Mouse (Mus musculus) gonadal fat pad, adult 2 months (tissue): ENCODE measurements around the gene Apbb2. TPM values are rescaled to one million over a fixed set of nuclear protein-coding genes. Genes with fewer than 3 reads are reported as not detected.

ENCODE experiments used
- DNase-seq: peaks from one replicate; pipeline ENCODE4 v3.0.0-alpha.2; 2012; ENCODE audit warnings: low read depth
- polyA plus RNA-seq: library from polyadenylated mRNA; depleted of rRNA; stranded (reverse); fragments of >200 nt; gene quantifications from 2 replicates; pipeline ENCODE4 v1.2.3, GENCODE M21; 2012

Apbb2 gene
- polyA plus RNA-seq, 1 experiment: 13.7 TPM

GRCm38 (mm10) chr5:66549691-66550090 lies 68.9 kb downstream of the Apbb2 start:
- DNase-seq: no peak

DNA sequence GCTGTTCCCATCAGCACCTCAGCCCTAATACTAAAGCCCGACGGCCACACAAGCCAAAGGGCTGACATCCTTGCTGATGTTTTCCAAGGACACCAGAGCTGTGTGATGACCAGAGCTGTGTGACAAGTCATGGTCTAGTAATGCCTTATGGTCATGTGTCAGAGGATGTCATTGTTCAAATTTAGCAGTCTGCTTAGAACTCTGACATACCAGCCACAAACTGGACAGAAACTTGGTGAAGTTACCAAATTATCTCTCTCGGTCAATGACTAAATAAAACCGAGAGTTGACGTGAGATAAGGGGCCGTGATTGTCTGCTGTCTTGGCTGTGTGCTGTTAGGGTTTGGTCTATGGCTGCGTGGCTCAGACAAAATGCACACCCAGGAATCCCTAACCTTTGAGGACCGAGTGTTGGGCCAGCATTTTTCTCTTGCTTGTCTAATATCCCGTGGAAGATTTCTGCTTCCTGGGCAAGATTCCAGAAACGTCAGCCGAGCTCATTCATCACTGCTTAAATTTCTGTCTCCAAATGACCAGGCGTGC lies 71.5 kb downstream of the Apbb2 start:
- DNase-seq: no peak

DNA sequence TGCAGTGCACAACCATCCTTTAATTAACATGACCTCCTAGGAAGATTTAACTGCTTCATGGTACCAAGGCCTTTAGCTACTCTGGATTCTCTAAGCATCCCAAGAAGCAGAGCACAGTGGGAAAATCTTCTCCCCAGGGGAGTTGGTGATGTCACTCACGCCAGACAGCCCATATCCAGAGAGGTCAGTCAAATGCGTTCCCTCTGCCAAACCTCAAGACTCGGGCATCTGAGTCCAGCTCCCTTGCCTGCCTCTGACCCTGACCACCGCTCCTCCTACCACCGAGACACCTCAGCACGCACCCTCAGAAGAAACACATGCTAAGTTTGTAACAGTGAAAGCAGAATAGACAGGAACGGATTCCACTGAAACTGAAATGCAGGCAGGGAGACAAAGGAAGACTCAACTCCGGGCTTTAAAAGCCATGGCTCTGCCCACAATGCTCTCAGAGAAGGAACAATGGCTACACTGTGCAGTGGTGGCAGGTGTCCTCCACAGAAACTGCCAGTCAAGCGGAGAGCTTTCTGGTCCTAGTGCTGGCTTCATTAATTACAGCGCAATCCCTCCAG lies 72.9 kb downstream of the Apbb2 start:
- no peak for DNase-seq

DNA sequence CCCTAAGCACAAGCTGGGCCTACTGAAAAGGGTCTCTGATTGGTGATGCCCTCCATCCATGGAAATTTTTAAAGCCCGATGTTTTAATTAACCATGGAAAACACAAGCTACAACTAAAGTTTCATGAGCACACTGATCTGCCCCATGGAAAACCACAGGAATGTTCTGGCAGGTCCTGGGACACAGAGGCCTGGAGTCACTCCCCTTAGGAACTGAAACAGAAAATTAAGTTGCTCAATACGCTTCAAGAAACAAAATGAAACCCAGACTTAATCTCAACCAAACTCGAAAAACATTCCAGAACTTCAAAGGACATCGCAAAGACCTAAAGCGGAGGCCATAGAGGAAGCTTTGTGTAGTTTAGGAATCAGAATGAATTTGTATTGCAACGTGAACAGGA lies 74.8 kb downstream of the Apbb2 start:
- no peak for DNase-seq

- no peak for DNase-seq
These were observed 75.2 kb downstream of the Apbb2 start for GRCm38 (mm10) chr5:66543344-66543743.

GRCm38 (mm10) chr5:66542521-66542920 lies 76.1 kb downstream of the Apbb2 start:
- no peak for DNase-seq

DNA sequence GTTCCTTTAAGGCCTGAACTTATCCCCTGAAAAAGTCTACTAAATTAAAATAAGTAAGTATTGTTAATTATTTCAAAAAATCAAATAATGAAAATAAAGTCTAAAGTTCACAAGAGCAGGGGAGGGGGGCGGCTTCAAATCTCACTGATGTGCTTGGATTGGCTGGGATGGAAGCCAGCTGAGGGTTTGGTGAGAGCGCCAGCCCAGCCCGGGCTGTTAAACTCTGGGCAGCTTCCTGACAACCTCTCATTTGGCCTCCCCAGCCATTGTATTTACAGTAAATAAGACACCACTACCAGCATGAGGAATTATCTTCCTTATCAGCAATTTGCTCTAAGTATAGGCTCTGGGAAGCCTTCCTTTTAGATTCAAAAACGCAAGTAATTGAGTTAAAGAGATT lies 77.2 kb downstream of the Apbb2 start:
- no peak for DNase-seq

DNA sequence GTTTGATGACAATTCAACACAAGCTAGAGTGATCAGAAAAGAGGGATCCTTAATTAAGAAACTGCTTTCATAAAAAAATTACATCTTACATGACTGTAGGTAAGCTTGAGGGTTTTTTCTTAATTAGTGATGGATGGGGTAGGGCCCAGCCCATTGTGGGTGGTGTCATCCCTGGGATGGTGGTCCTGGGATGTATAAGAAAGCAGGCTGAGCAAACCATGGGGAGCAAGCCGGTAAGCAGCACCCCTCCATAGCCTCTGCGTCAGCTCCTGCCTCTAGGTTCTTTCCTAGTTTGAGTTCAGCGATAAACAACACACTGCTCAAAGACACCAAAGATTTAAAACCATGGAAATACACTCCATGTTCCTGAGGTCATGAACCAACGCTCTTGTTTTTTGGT lies 78.3 kb downstream of the Apbb2 start:
- no peak for DNase-seq

DNA sequence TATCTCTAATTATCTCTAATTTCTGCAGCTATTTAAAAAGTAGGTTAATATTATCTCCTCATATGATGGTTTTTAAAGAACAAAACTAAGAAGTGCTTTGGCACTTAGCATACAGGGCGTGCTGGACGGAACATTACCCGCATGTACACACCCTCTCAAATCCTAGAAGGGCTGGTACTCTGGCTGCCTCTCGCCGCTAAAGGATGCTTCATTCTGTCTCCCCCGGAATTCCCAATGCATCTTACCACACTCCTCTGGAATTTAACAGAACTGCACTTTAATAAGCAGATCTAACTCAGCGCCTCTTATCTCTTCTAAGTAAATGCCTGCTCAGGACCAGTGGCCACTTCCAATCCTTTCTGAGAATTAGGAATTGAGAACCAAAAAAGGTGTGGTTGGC lies 80.8 kb downstream of the Apbb2 start:
- no peak for DNase-seq

DNA sequence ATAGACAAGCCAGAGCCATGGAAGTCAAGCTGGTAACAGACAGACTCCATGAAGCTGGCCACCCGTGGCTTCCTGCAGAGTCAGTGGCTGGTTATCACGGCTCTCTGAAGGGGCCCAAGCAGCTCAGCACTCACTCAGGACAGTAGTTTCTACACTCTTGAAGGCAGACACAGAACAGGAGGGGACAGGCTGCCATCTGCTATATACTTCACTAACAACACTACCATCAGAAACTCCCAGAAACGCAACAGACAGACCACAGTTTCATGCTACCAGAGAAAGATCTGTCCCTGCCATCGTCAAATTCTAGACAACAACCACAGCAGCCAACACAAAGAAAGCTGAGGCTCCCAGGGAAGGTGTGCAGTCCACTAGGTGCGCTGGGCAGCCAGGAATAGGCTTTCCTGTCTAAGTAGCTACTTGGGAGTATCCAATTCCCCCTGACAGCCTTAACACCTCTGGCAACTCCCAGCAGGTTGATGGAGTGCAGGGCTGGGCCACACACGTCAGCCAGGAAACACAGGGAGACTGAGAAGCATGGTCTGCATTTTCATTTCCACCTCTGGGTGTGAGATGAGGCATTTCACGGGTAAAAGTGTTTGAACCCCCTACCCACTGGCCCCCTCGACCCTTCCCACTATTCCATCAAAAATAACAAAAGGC lies 81.8 kb downstream of the Apbb2 start:
- DNase-seq: no peak

- no peak for DNase-seq
These were observed 82.9 kb downstream of the Apbb2 start for GRCm38 (mm10) chr5:66535566-66536236.

- DNase-seq: no peak
These were observed 84.7 kb downstream of the Apbb2 start for GRCm38 (mm10) chr5:66533711-66534425.

GRCm38 (mm10) chr5:66532827-66533226 lies 85.8 kb downstream of the Apbb2 start:
- no peak for DNase-seq

GRCm38 (mm10) chr5:66530361-66530760 lies 88.2 kb downstream of the Apbb2 start:
- no peak for DNase-seq

DNA sequence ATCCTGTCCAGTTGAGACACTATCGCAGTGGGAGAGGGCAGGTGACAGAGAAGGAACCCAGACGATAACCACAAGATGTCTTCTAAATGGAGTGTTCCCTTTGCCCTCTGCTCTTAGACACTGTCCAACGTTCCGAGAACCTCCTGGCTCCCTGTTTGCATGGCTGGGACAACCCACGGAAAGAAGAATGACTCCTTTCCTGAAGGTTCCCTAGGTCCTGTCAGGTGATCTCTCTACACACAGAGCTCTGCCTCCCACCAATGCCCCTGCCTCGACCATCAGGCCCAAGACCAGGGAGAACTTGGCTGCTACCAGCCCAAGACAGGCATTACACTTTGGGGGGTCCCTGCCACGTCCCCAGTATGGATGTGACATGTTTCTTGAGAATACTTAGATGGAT lies 89.0 kb downstream of the Apbb2 start:
- no peak for DNase-seq

DNA sequence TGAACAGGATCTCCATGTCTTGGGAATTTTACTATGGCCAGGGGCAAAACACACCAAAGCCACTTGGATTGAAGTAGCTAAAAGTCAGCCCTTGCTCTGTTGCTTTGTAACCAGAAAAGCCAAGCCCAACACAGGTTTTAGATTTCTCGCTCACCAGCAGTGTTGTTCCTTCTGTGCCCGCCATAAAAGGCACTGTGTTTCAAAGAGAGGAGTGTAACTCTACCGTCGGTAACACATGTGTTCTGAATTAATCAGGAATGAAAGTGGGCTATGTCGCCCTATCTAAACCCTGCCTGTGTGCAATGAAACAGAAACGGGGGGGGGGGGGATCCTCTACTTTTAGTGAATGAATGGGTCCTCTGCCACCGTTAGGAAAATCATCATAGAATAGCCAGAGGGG lies 90.0 kb downstream of the Apbb2 start:
- DNase-seq: no peak

GRCm38 (mm10) chr5:66527090-66527489 lies 91.5 kb downstream of the Apbb2 start:
- DNase-seq: no peak

GRCm38 (mm10) chr5:66525002-66525401 lies 93.6 kb downstream of the Apbb2 start:
- no peak for DNase-seq

DNA sequence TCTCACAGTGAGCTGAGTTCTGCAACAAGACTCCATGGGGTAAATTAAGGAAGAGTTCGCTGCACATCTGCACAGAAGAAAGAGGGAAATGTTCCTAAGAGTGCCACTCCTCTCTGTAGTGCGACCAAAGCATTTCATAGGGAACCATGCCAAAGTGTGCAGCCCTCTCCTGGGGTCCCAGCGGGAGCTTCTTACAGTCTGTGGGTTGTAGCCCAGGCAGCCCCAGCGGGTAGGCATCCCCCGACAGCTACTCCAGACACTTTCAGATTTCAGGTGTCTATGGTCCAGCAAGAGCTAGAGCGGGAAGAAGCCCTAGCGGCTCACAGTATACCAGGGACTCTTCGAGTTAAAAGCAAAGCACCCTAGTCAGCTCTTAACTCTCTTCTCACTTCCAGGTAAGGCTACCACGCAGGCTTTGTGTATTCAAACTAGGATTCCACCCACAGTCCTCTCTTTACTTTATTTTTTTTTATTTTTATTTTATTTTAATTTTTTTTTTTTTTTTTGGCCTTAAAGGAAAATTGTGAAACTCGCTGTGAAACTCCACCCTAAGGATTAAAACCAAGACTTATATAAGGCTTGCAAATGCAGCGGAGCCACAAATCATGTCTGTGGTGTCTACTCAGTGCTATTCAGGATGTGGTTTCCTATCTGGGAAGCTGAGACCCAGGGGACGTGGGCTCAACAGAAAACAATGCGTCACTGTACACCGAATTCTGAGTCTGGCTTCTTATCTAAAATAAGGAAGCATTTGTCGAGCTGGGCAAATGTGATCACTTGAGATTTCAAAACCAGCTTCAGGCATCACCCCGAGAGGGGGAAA lies 94.7 kb downstream of the Apbb2 start:
- no peak for DNase-seq

GRCm38 (mm10) chr5:66521250-66521649 lies 97.3 kb downstream of the Apbb2 start:
- DNase-seq: no peak

GRCm38 (mm10) chr5:66519511-66519910 lies 99.1 kb downstream of the Apbb2 start:
- no peak for DNase-seq
